Mouse (Mus musculus) embryonic fibroblast, embryonic 13.5 days (primary cell): ENCODE results near the gene Gpat2.

Source experiments
- CTCF ChIP-seq: IDR thresholded peaks from 2 replicates; pipeline ENCODE4 v1.5.1; 2011; ENCODE audit warnings: mild to moderate bottlenecking, control low read depth, low read length, moderate library complexity, borderline replicate concordance; ENCODE audit not compliant: insufficient read depth
- POLR2A ChIP-seq: IDR thresholded peaks from 2 replicates; pipeline ENCODE4 v1.6.1; 2011; ENCODE audit warnings: low read depth, mild to moderate bottlenecking, control low read depth, low read length, moderate library complexity

GRCm38 (mm10) chr2:127398738-127399137, 26.3 kb upstream of the Gpat2 start:
- TF ChIP-seq POLR2A (no peak), CTCF (no peak)
